Mouse (Mus musculus) forebrain, embryonic 14.5 days (tissue): ENCODE measurements at regions not wholly inside any gene's neighbourhood (a gene's known extent, or its start where the extent isn't known, plus 50 kb on each side); places are given as distances from the start of the nearest gene placed in this dataset.

Experiments used
- ATAC-seq: fragments of 200-750 bp; cut with Nextera tagmentation; 2 replicates; pipeline ENCODE4 v1.8.0; 2017; ENCODE audit warnings: mild to moderate bottlenecking, moderate library complexity
- DNase-seq: peaks from one replicate; pipeline ENCODE4 v3.0.0-alpha.2; 2015; ENCODE audit warnings: low spot score
- H3K27ac ChIP-seq: fragments of 300-500 bp; sonication (generic); 2 replicates; pipeline ENCODE4 v1.5.1; 2014; ENCODE audit warnings: low read depth, mild to moderate bottlenecking, control low read depth, low read length, moderate library complexity
- H3K27me3 ChIP-seq: fragments of 300-500 bp; sonication (generic); replicated peaks from 2 replicates; pipeline ENCODE4 v1.6.1; 2014; ENCODE audit warnings: low read length, control low read depth, mixed read lengths; ENCODE audit not compliant: control insufficient read depth, insufficient read depth
- H3K36me3 ChIP-seq: fragments of 300-500 bp; sonication (generic); 2 replicates; pipeline ENCODE4 v1.6.1; 2014; ENCODE audit warnings: low read length, control low read depth; ENCODE audit not compliant: control insufficient read depth, insufficient read depth
- H3K4me1 ChIP-seq: fragments of 300-500 bp; sonication (generic); 2 replicates; pipeline ENCODE4 v1.6.1; 2014; ENCODE audit warnings: antibody characterized with exemption, low read length, control low read depth; ENCODE audit not compliant: control insufficient read depth, insufficient read depth
- H3K4me2 ChIP-seq: fragments of 300-500 bp; sonication (generic); 2 replicates; pipeline ENCODE4 v1.6.1; 2014; ENCODE audit warnings: mild to moderate bottlenecking, control low read depth, low read length
- H3K4me3 ChIP-seq: fragments of 300-500 bp; sonication (generic); 2 replicates; pipeline ENCODE4 v1.5.1; 2014; ENCODE audit warnings: low read depth, low read length, control low read depth
- H3K9ac ChIP-seq: fragments of 300-500 bp; sonication (generic); 2 replicates; pipeline ENCODE4 v1.6.1; 2014; ENCODE audit warnings: mild to moderate bottlenecking, low read length, control low read depth, moderate library complexity
- H3K9me3 ChIP-seq: fragments of 300-500 bp; sonication (generic); replicated peaks from 2 replicates; pipeline ENCODE4 v1.6.1; 2016; ENCODE audit warnings: low read length, control low read depth, mixed read lengths; ENCODE audit not compliant: control insufficient read depth
- WGBS: fragments of 180-500 bp; shearing (Covaris S2); extraction: QIAGEN DNeasy Blood & Tissue Kit; methylation state at CpG from one replicate; pipeline ENCODE4 v1.1.7; 2014; 5-methylcytosine and 5-hydroxymethylcytosine counted together

GRCm38 (mm10) chr6:20493742-20494303 lies 721.5 kb upstream of the Kcnd2 start:
- Histone ChIP-seq H3K27ac (no peak overlapping the region), H3K27me3 (no peaks in the 10 kb centered on the region), H3K4me2 (no peak overlapping the region), H3K4me3 (no peak overlapping the region), H3K9me3 (no peaks in the 10 kb centered on the region), H3K36me3 (no peaks in the 10 kb centered on the region), H3K4me1 (no peaks in the 10 kb centered on the region), H3K9ac (no peak overlapping the region)
- DNase-seq, result peak; percentile 68
- WGBS, result 0% methylated on average over 1 of the region's 1 CpGs
- peak; percentile 84 for ATAC-seq

GRCm38 (mm10) chr6:20502338-20503079 lies 712.8 kb upstream of the Kcnd2 start:
- DNase-seq, result peak; percentile 5
- WGBS, result 73% methylated on average over 5 of the region's 5 CpGs
- Histone ChIP-seq H3K27me3 (no peaks in the 10 kb centered on the region), H3K4me2 (no peak overlapping the region), H3K4me1 (no peaks in the 10 kb centered on the region), H3K36me3 (no peaks in the 10 kb centered on the region), H3K9ac (no peak overlapping the region), H3K9me3 (no peaks in the 10 kb centered on the region), H3K27ac (no peak overlapping the region), H3K4me3 (no peak overlapping the region)
- no peak for ATAC-seq
